Mouse (Mus musculus) CH12.LX (cell line): ENCODE measurements around the gene Ap1m2.
"Not testable (repeated sequence)": the region's sequence is repeated elsewhere in the genome, so short reads cannot be mapped to it uniquely, and the experiment has no call there.

ENCODE experiments used
- CHD2 ChIP-seq: IDR thresholded peaks from 2 replicates; pipeline ENCODE4 v1.6.1; 2011; ENCODE audit warnings: low read length, improper control_type of control experiment
- CTCF ChIP-seq, 2 experiments: IDR thresholded peaks in 1 of 2; conservative IDR thresholded peaks in 1 of 2; 2 replicates each; pipeline ENCODE4 v1.5.1; 2011 to 2012; ENCODE audit warnings: low read depth in 2 of 2, low read length in 2 of 2, improper control_type of control experiment in 1 of 2, inconsistent platforms in 1 of 2, mild to moderate bottlenecking in 1 of 2, moderate library complexity in 1 of 2
- E2F4 ChIP-seq: IDR thresholded peaks from 2 replicates; pipeline ENCODE4 v1.6.1; 2011; ENCODE audit warnings: low read depth, low read length, improper control_type of control experiment; ENCODE audit not compliant: insufficient replicate concordance
- EP300 ChIP-seq: IDR thresholded peaks from 2 replicates; pipeline ENCODE4 v1.6.1; 2011; ENCODE audit warnings: low read length, improper control_type of control experiment
- JUND ChIP-seq: conservative IDR thresholded peaks from 2 replicates; pipeline ENCODE4 v1.6.1; 2011; ENCODE audit warnings: low read depth, low read length, improper control_type of control experiment
- MAZ ChIP-seq: IDR thresholded peaks from 2 replicates; pipeline ENCODE4 v1.6.1; 2012; ENCODE audit warnings: low read depth, mild to moderate bottlenecking, inconsistent platforms, low read length, improper control_type of control experiment, moderate library complexity
- POLR2AphosphoS2 ChIP-seq: IDR thresholded peaks from 2 replicates; pipeline ENCODE4 v1.6.1; 2011; ENCODE audit warnings: low read depth, low read length, improper control_type of control experiment
- USF1 ChIP-seq: IDR thresholded peaks from 2 replicates; pipeline ENCODE4 v1.6.1; 2014; ENCODE audit warnings: low read depth, mild to moderate bottlenecking, inconsistent platforms, low read length, improper control_type of control experiment
- ZNF384 ChIP-seq: IDR thresholded peaks from 2 replicates; pipeline ENCODE4 v1.6.1; 2012; ENCODE audit warnings: low read depth, low read length, improper control_type of control experiment, inconsistent platforms

- not testable (repeated sequence) for TF ChIP-seq E2F4; CTCF (conservative IDR thresholded peaks at IDR 0.05 in 1 of 2, IDR thresholded peaks at IDR 0.05 in 1 of 2; ENCODE audit: low read depth in 2 of 2, low read length in 2 of 2); EP300; MAZ; USF1; JUND; POLR2AphosphoS2; CHD2
- TF ChIP-seq ZNF384 = peak; percentile 78
Observed at GRCm38 (mm10) chr9:21322917-21323297, 10.8 kb upstream of the Ap1m2 start.
